Mouse (Mus musculus): ENCODE results near the gene Fam110a. TPM values are rescaled to one million over a fixed set of nuclear protein-coding genes. Genes with fewer than 3 reads are reported as not detected.
A peak's percentile ranks its signal among the peaks of the same experiment; 100 is the strongest.

The Fam110a gene
- total and polyA plus RNA-seq, 2 experiments from 2014 or later: 3.0 to 6.2 TPM

DNA sequence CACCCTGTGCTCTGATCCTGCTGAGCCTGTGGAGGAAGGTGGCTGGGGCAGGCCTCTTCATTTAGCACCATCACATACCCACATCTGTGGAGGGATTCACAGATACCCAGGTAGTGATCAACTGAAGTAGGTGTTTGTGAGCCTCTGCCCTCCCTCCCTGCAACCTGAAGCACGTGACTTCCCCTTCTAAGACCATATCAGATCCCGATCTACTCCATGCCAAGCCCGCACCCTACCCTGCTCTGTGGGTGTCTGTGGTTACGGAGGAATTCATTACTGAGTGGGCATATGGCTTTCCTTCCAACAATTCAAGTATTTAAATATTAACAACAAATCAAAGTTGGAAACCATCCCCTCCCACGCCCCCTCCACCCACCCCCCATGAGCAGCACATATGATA is 16.7 kb downstream of the Fam110a start:
- H3K4me1 ChIP-seq (ENCODE audit: control insufficient read depth, insufficient read depth): peaks cover 13% of the 10 kb centered on the region

DNA sequence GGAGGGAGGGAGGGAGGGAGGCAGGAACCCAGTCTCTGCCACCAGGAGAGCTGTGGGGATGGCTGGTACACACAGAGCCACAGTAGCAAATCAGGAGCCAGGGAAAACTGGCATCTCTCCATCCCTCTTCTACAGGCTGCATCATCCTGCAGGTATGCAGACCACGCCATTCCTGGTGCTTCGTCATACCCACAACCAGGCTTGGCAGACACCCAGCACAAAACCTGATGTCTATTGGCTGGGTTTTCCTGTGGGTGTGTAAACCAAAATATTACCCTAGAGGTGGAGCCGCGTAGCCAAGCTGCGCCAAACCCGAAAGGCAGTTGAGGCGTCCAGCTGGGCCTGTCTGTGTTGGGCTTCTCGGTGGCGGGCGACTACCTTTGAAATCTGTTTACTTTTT is 17.5 kb downstream of the Fam110a start:
- no peak overlapping the region for H3K4me2 ChIP-seq (ENCODE audit: low read depth, low read length)
- no peak overlapping the region for H3K27ac ChIP-seq (ENCODE audit: low read depth)
- H3K9ac ChIP-seq (replicated peaks; ENCODE audit: low read depth, low read length): no peak overlapping the region
- H3K27me3 ChIP-seq (ENCODE audit: control insufficient read depth, insufficient read depth, low read length): no peaks in the 10 kb centered on the region
- ATAC-seq (ENCODE audit: insufficient read depth, low read depth): peak; percentile 75
- peak; percentile 74 for DNase-seq (ENCODE audit: low spot score)
- no peaks in the 10 kb centered on the region for H3K9me3 ChIP-seq (replicated peaks; ENCODE audit: control insufficient read depth, low read length)
- 37% methylated on average over 10 of the region's 10 CpGs for WGBS
- TF ChIP-seq CTCF (IDR thresholded peaks at IDR 0.05; ENCODE audit: low read depth) (no peak), EP300 (IDR thresholded peaks at IDR 0.05; ENCODE audit: low read depth) (no peak)
- H3K36me3 ChIP-seq (replicated peaks; ENCODE audit: control insufficient read depth, insufficient read depth, low read length): no peaks in the 10 kb centered on the region
- peaks cover 13% of the 10 kb centered on the region for H3K4me1 ChIP-seq (ENCODE audit: control insufficient read depth, insufficient read depth)
- H3K4me3 ChIP-seq (ENCODE audit: low read depth, low read length): no peak overlapping the region

More for the DNA sequence above, 16.7 kb downstream of the Fam110a start:
- no peak overlapping the region for H3K4me3 ChIP-seq (ENCODE audit: low read depth, low read length)
- WGBS: 79% methylated on average over 5 of the region's 5 CpGs
- TF ChIP-seq EP300 (IDR thresholded peaks at IDR 0.05; ENCODE audit: low read depth) (no peak), CTCF (IDR thresholded peaks at IDR 0.05; ENCODE audit: low read depth) (no peak)
- H3K27me3 ChIP-seq (ENCODE audit: control insufficient read depth, insufficient read depth, low read length): no peaks in the 10 kb centered on the region
- no peak overlapping the region for H3K9ac ChIP-seq (replicated peaks; ENCODE audit: low read depth, low read length)
- no peaks in the 10 kb centered on the region for H3K9me3 ChIP-seq (replicated peaks; ENCODE audit: control insufficient read depth, low read length)
- DNase-seq (ENCODE audit: low spot score) (no peak), ATAC-seq (ENCODE audit: insufficient read depth, low read depth) (no peak)
- H3K4me2 ChIP-seq (ENCODE audit: low read depth, low read length): no peak overlapping the region
- no peaks in the 10 kb centered on the region for H3K36me3 ChIP-seq (replicated peaks; ENCODE audit: control insufficient read depth, insufficient read depth, low read length)
- no peak overlapping the region for H3K27ac ChIP-seq (ENCODE audit: low read depth)

DNA sequence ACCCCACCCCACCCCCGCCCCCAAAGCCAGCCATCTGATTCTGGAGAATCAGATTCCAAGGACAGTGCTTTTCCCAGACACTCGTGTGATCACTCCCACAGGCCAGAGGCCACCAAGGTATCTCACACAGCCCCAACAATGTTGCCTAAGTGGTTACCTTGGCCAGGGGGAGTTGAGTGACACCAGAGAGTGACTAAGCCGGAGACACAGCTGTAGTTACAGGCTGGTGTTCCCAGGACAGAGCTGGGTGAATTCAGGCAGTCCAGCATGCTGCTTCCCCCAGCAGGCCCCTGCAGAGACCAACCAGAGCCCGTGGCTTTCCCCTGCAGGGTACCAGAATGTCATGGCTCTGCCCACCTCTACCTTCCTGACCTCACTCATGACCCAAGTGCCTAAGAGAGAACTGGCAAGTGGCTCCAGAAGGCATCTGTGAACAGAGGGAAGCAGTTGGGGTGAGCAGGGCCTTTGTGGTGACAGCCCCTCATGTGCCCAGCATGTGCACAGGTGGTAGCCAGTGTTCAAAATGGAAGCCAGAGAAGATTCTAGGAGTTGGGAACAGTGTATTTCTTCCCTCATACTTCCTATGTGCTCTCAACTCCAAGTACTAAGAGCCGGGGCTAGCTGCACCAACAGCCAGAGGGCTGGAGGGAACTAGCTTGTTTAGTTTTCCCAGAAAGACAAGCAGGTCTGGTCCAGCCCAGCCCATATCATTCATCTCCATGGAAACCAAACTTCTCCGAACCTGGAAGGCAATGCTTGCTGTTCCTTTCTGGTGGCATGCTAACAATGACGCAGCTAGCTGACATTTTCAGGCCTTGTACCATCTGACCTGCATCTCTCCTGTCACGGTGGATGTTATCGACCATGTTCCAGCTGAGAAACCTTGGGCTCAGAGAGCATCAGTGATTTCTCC is 18.5 kb downstream of the Fam110a start:
- ATAC-seq (ENCODE audit: insufficient read depth, low read depth): no peak
- DNase-seq (ENCODE audit: low spot score): no peak
- no peak overlapping the region for H3K9ac ChIP-seq (replicated peaks; ENCODE audit: low read depth, low read length)
- H3K4me1 ChIP-seq (ENCODE audit: control insufficient read depth, insufficient read depth): peaks cover 13% of the 10 kb centered on the region
- no peaks in the 10 kb centered on the region for H3K27me3 ChIP-seq (ENCODE audit: control insufficient read depth, insufficient read depth, low read length)
- no peak overlapping the region for H3K27ac ChIP-seq (ENCODE audit: low read depth)
- H3K36me3 ChIP-seq (replicated peaks; ENCODE audit: control insufficient read depth, insufficient read depth, low read length): no peaks in the 10 kb centered on the region
- 62% methylated on average over 9 of the region's 9 CpGs for WGBS
- no peaks in the 10 kb centered on the region for H3K9me3 ChIP-seq (replicated peaks; ENCODE audit: control insufficient read depth, low read length)
- no peak overlapping the region for H3K4me2 ChIP-seq (ENCODE audit: low read depth, low read length)
- no peak overlapping the region for H3K4me3 ChIP-seq (ENCODE audit: low read depth, low read length)
- no peak for TF ChIP-seq CTCF (IDR thresholded peaks at IDR 0.05; ENCODE audit: low read depth)
- TF ChIP-seq EP300 (IDR thresholded peaks at IDR 0.05; ENCODE audit: low read depth): no peak

DNA sequence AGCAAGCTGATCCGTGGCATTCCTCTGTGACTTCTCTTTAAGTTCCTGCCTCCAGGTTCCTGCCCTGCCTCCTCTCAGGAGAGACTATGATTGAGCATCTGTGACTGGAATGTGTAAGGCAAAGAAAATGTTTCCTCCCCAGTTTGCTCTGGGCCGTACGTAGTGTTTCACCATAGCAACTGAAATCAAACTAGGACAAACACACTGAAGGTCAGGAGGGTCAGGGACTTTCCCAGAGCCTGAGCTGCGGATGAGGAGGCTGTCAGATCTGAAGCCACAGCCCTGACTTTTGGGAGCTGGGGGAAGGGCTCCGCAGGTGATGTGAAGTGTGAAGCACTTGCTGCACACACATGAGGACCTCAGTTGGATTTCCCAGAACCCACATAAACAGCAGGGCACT is 20.7 kb downstream of the Fam110a start:
- no peak overlapping the region for H3K4me3 ChIP-seq (ENCODE audit: low read depth, low read length)
- H3K27me3 ChIP-seq (ENCODE audit: control insufficient read depth, insufficient read depth, low read length): no peaks in the 10 kb centered on the region
- no peaks in the 10 kb centered on the region for H3K9me3 ChIP-seq (replicated peaks; ENCODE audit: control insufficient read depth, low read length)
- WGBS: 34% methylated on average over 5 of the region's 5 CpGs
- peaks cover 16% of the 10 kb centered on the region for H3K4me1 ChIP-seq (ENCODE audit: control insufficient read depth, insufficient read depth)
- H3K9ac ChIP-seq (replicated peaks; ENCODE audit: low read depth, low read length): no peak overlapping the region
- H3K36me3 ChIP-seq (replicated peaks; ENCODE audit: control insufficient read depth, insufficient read depth, low read length): no peaks in the 10 kb centered on the region
- TF ChIP-seq CTCF (IDR thresholded peaks at IDR 0.05; ENCODE audit: low read depth) (no peak), EP300 (IDR thresholded peaks at IDR 0.05; ENCODE audit: low read depth) (no peak)
- 0 out of 2 replicates have a peak, but pooled peaks have one; percentile 25 for ATAC-seq (ENCODE audit: insufficient read depth, low read depth)
- no peak overlapping the region for H3K27ac ChIP-seq (ENCODE audit: low read depth)
- peak; percentile 26 for DNase-seq (ENCODE audit: low spot score)
- no peak overlapping the region for H3K4me2 ChIP-seq (ENCODE audit: low read depth, low read length)

DNA sequence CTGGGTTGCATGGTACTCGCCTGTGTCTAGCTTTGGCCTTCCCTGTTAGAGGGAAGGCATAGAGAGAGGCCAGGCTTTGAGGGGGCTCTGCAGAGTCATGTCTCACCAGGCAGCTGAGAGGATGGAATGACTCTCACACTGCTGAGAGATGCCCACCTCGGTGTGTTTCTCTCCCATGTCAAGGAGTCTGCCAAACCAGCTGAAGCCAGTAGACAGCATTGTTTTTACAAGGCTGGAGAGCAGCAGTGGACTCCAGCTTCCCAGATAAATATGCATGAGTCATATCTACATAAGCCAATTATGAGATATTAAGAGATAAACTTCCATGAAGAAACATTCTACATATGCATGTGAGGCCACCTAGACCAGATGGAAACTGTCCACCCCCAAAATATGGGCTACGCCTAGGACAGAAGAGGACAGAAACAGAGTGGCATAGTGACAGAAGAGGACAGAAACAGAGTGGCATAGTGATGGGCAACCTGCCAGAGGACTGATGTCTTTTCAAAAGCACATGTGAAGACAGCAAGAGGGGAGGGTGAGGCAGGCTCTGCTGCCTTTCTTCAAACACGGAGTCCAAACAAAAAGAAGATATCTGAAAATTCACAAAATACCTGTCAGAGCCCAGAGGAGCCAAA is 23.4 kb downstream of the Fam110a start:
- Histone ChIP-seq H3K27ac (ENCODE audit: low read depth) (no peak overlapping the region), H3K9me3 (replicated peaks; ENCODE audit: control insufficient read depth, low read length) (no peaks in the 10 kb centered on the region), H3K36me3 (replicated peaks; ENCODE audit: control insufficient read depth, insufficient read depth, low read length) (no peaks in the 10 kb centered on the region), H3K4me1 (ENCODE audit: control insufficient read depth, insufficient read depth) (0 out of 2 replicates have a peak, but pooled peaks cover 3% of the 10 kb centered on the region), H3K4me2 (ENCODE audit: low read depth, low read length) (no peak overlapping the region), H3K4me3 (ENCODE audit: low read depth, low read length) (no peak overlapping the region), H3K9ac (replicated peaks; ENCODE audit: low read depth, low read length) (no peak overlapping the region), H3K27me3 (ENCODE audit: control insufficient read depth, insufficient read depth, low read length) (no peaks in the 10 kb centered on the region)
- TF ChIP-seq EP300 (IDR thresholded peaks at IDR 0.05; ENCODE audit: low read depth): no peak
- TF ChIP-seq CTCF (IDR thresholded peaks at IDR 0.05; ENCODE audit: low read depth): no peak
- ATAC-seq (ENCODE audit: insufficient read depth, low read depth) (0 out of 2 replicates have a peak, but pooled peaks have one; percentile 9), DNase-seq (ENCODE audit: low spot score) (no peak)
- 50% methylated on average over 4 of the region's 4 CpGs for WGBS

Data from heart, postnatal 0 days (tissue).